Mouse (Mus musculus): ENCODE measurements around the gene Gm49358.

DNA sequence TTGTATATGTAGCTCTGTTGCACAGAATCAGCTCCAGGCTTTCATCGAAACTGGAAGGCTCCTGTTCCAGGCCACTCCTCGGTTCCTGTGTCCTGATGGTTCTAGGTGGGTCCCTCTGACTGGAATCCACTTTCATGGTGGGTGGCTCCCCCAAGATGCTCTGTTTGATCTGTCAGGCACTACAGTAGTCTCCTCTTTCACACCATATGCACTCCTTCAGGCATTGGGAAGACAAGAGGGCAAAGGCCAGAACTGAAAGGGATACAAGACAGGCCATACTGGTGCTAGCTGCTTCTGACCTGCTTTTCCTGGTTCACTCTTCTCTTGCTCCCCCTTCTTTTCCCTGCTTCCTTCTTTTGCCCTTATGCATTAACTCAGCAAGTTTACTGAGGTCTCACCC lies 20.9 kb upstream of the Gm49358 start:
- TF ChIP-seq CTCF (IDR thresholded peaks at IDR 0.05; ENCODE audit: low read depth) (no peak), EP300 (optimal IDR thresholded peaks at IDR 0.05) (no peak)

Measured in stomach, postnatal 0 days (tissue).